Comparison of ENCODE assay signal across 9 mouse cellular contexts in the genomic region with DNA sequence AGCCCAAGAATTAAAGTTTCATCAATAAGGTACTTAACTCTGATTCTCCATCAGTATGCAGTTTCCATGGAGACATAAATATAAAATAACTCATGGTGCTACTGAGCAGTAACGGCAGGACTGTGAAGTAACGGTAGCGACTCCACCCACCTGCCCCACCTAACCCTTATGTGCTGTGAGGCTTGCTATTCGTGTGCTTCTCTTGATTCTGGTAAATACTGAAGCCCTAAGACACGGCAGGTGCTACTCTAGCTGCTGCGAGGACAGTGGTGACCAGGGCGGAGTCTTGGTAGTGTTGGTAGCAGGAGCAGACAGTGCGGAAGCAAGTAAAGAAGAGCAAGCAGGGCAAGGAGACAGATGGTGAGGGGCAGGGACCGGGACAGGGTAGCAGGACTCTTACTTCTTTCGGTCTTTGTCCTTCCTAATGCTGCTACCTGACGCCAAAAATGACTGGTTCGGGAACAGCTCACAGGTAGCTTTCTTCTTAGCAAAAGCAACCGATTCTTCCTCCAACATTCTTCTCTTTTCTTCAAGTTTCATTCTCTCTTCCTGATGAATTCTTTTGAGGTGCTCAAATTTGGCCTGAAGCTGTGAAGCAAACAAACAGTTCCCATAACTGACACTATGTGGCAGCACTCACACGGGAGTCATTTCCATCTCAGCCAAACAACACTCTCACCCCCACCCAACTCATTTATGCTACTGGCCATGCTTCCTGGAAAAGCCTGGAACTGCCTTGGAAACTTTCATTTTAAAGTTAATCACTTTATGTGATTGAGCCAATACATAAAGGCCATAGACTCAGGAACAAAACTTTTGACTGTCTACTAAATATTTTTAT. TPM values are rescaled to one million over a fixed set of nuclear protein-coding genes. Genes with fewer than 3 reads are reported as not detected.
A peak's percentile ranks its signal among the peaks of the same experiment; 100 is the strongest.
DNase-seq lines count a peak whose midpoint lies in the region; ATAC-seq and TF ChIP-seq lines count a peak whose summit lies in the region.
"Had no signal": no experiment of that assay in that cellular context is flagged by ENCODE, and none has a peak within 500 bp of the region (broad histone marks: within the 10 kb centered on the region; RNA-seq: fewer than 3 reads in every experiment).

No protein-coding gene starts in this region.

- no peak overlapping the region for H3K27ac ChIP-seq in limb, embryonic 11.5 days (replicated peaks; ENCODE audit: low read depth, low read length)
- no peak overlapping the region for H3K27ac ChIP-seq in limb, embryonic 10.5 days
- H3K27ac ChIP-seq in cortical plate, adult 2 months (ENCODE audit: insufficient read depth, low read length), result no peak overlapping the region
- no peak overlapping the region for H3K27ac ChIP-seq in left cerebral cortex, adult 2 months
- H3K27ac ChIP-seq: neural tube, embryonic 13.5 days had no signal

- no peak overlapping the region for H3K4me2 ChIP-seq in limb, embryonic 11.5 days (ENCODE audit: low read depth, severe bottlenecking)
- H3K4me2 ChIP-seq: neural tube, embryonic 13.5 days had no signal

- H3K9me3 ChIP-seq in limb, embryonic 11.5 days (ENCODE audit: control insufficient read depth, low read length), result no peaks in the 10 kb centered on the region
- no peaks in the 10 kb centered on the region for H3K9me3 ChIP-seq in limb, embryonic 10.5 days (replicated peaks)
- H3K9me3 ChIP-seq: neural tube, embryonic 13.5 days had no signal

- ATAC-seq in limb, embryonic 11.5 days (ENCODE audit: insufficient number of reproducible peaks, low FRiP score, low TSS enrichment, low read depth), result no peak
- ATAC-seq in Patski, result no peak

- DNase-seq in limb, embryonic 11.5 days (ENCODE audit: low spot score), result peak; percentile 57
- no peak for DNase-seq in limb, embryonic 10.5 days (ENCODE audit: low spot score)
- DNase-seq in Patski (ENCODE audit: low read depth, low spot score), result no peak
- DNase-seq in heart, postnatal 14 days, result peak; percentile 36 to 65
- peak; percentile 41 to 49 for DNase-seq in left cerebral cortex, adult 2 months (ENCODE audit: extremely low spot score in 1 of 2, low spot score in 2 of 2)
- peak; percentile 52 for DNase-seq in mesoderm, embryonic 11.5 days (ENCODE audit: low read depth, low spot score)
- DNase-seq in T-cell, adult 2 months (ENCODE audit: low spot score), result no peak

- no peaks in the 10 kb centered on the region for H3K4me1 ChIP-seq in limb, embryonic 11.5 days (ENCODE audit: control insufficient read depth, insufficient read depth, low read length)
- H3K4me1 ChIP-seq in limb, embryonic 10.5 days, result no peaks in the 10 kb centered on the region
- no peaks in the 10 kb centered on the region for H3K4me1 ChIP-seq in cortical plate, adult 2 months (ENCODE audit: control insufficient read depth, insufficient read depth, low read length)
- H3K4me1 ChIP-seq: neural tube, embryonic 13.5 days had no signal

- intact Hi-C loops in heart, postnatal 14 days (cut with DNase I), result loop anchor here (1.0 to 5.0 kb wide), 4 partner anchors 56 to 701 kb away; a partner anchor contains a TSS
- intact Hi-C loops in left cerebral cortex, adult 2 months (cut with DNase I), result loop anchor here (1.0 to 10.0 kb wide), 4 partner anchors 56 to 698 kb away; a partner anchor contains a TSS

- CTCF ChIA-PET in Patski (lab: Charles Lee), result interaction anchor here (0.7 to 4.9 kb wide), 9 partner anchors 9 to 130 kb away, joined by 3 to 36 read pairs (median 5); no protein-coding TSS in a partner anchor

- in situ Hi-C loops in Patski (cut with MboI; ENCODE audit: low pct_unique_long_range_greater_than_20kb), result loop anchor here (5.0 to 10.0 kb wide), 3 partner anchors 121 to 698 kb away; no protein-coding TSS in a partner anchor

- TF ChIP-seq CTCF in Patski (IDR thresholded peaks at IDR 0.05), result peak; percentile 88
- TF ChIP-seq CTCF in cortical plate, adult 2 months (IDR thresholded peaks at IDR 0.05; ENCODE audit: extremely low read depth, insufficient read depth, low read length), result peak; percentile 84
- peak; percentile 88 for TF ChIP-seq CTCF in left cerebral cortex, adult 2 months (IDR thresholded peaks at IDR 0.05)

- WGBS in limb, embryonic 11.5 days, result 63% methylated on average over 14 of the region's 14 CpGs
- 62% methylated on average over 14 of the region's 14 CpGs for WGBS in limb, embryonic 10.5 days

- 0 out of 2 replicates have a peak, but pooled peaks cover 2% of the 10 kb centered on the region for H3K36me3 ChIP-seq in limb, embryonic 11.5 days (ENCODE audit: control insufficient read depth, insufficient read depth, low read length)
- peaks cover 28% of the 10 kb centered on the region for H3K36me3 ChIP-seq in limb, embryonic 10.5 days

- H3K27me3 ChIP-seq in limb, embryonic 11.5 days (ENCODE audit: control insufficient read depth, insufficient read depth, low read length), result no peaks in the 10 kb centered on the region
- H3K27me3 ChIP-seq in limb, embryonic 10.5 days (ENCODE audit: low read depth, poor library complexity, severe bottlenecking), result no peaks in the 10 kb centered on the region
- H3K27me3 ChIP-seq in Patski, result no peaks in the 10 kb centered on the region
- H3K27me3 ChIP-seq: neural tube, embryonic 13.5 days had no signal

- POLR2A ChIA-PET in Patski (lab: Charles Lee), result interaction anchor here (0.6 kb wide), 1 partner anchor 72 kb away, joined by 3 read pairs; no protein-coding TSS in a partner anchor

- no peak for TF ChIP-seq POLR2A in cortical plate, adult 2 months (IDR thresholded peaks at IDR 0.05; ENCODE audit: extremely low read depth, insufficient read depth, low read length)

- no peak overlapping the region for H3K4me3 ChIP-seq in limb, embryonic 11.5 days (ENCODE audit: low read depth, low read length)
- H3K4me3 ChIP-seq in limb, embryonic 10.5 days, result no peak overlapping the region
- no peak overlapping the region for H3K4me3 ChIP-seq in cortical plate, adult 2 months (ENCODE audit: insufficient read depth, low read length)
- peak overlapping the region; percentile 22; the same call in 1 of the 2 replicates for H3K4me3 ChIP-seq in left cerebral cortex, adult 2 months
- H3K4me3 ChIP-seq: neural tube, embryonic 13.5 days had no signal

- H3K9ac ChIP-seq in limb, embryonic 11.5 days (ENCODE audit: low read length), result no peak overlapping the region
- H3K9ac ChIP-seq: neural tube, embryonic 13.5 days had no signal

RNA-seq across cellular contexts. Expression of a gene that starts 55.3 kb away (rescaled TPM):
- polyA plus RNA-seq in limb, embryonic 11.5 days (2014; fragmentation: Nextera tagmentation; extraction: Ambion mirVana), result 51.8 and 56.5 TPM in 2 replicates
- polyA plus RNA-seq in limb, embryonic 10.5 days (2016; fragmentation: Nextera tagmentation; extraction: Ambion mirVana), result 45.0 and 45.4 TPM in 2 replicates
- 47.3 TPM for polyA plus RNA-seq in Patski (2021)
- 7.4 and 7.7 TPM in 2 replicates for polyA plus RNA-seq in cortical plate, adult 2 months (2012; rRNA removed)
- 10 to 100 TPM; 20.1 to 21.1 TPM for total RNA-seq in heart, postnatal 14 days (2021)
- total RNA-seq in left cerebral cortex, adult 2 months (2021), result 1 to 10 TPM; 6.6 to 6.9 TPM

RNA-seq across cellular contexts. Expression of a gene that starts 55.4 kb away (rescaled TPM):
- polyA plus RNA-seq in limb, embryonic 11.5 days (2014; fragmentation: Nextera tagmentation; extraction: Ambion mirVana), result 10.2 and 11.0 TPM in 2 replicates
- polyA plus RNA-seq in limb, embryonic 10.5 days (2016; fragmentation: Nextera tagmentation; extraction: Ambion mirVana), result 11.1 and 12.1 TPM in 2 replicates
- 5.9 TPM for polyA plus RNA-seq in Patski (2021)
- 4.4 and 5.0 TPM in 2 replicates for polyA plus RNA-seq in cortical plate, adult 2 months (2012; rRNA removed)
- 1 to 10 TPM; 1.7 to 1.8 TPM for total RNA-seq in heart, postnatal 14 days (2021)
- 1 to 10 TPM; 7.1 to 7.7 TPM for total RNA-seq in left cerebral cortex, adult 2 months (2021)

Comparison
In these comparisons a context has a peak if more than half of its experiments do, and no peak if none do; other contexts are left out.
1. DNase-seq: peak in limb, embryonic 11.5 days (single experiment), heart, postnatal 14 days (2 of 2), left cerebral cortex, adult 2 months (2 of 2) and mesoderm, embryonic 11.5 days (single experiment); none in limb, embryonic 10.5 days (single experiment), Patski (single experiment) and T-cell, adult 2 months (single experiment).
2. Peak in every context shown above with its lines, with median percentiles within 50 percentile points of each other: CTCF ChIP-seq.